Mouse (Mus musculus) 3134 (cell line): ENCODE data around the gene Spred2.
A peak's percentile ranks its signal among the peaks of the same experiment; 100 is the strongest.
"Not testable (repeated sequence)": the region's sequence is repeated elsewhere in the genome, so short reads cannot be mapped to it uniquely, and the experiment has no call there.

Experiments
- DNase-seq: peaks from one replicate; pipeline ENCODE4 v3.0.0-alpha.2; 2011; ENCODE audit warnings: low spot score; ENCODE audit not compliant: insufficient read length; ENCODE audit errors: extremely low read depth

Spred2 gene

DNA sequence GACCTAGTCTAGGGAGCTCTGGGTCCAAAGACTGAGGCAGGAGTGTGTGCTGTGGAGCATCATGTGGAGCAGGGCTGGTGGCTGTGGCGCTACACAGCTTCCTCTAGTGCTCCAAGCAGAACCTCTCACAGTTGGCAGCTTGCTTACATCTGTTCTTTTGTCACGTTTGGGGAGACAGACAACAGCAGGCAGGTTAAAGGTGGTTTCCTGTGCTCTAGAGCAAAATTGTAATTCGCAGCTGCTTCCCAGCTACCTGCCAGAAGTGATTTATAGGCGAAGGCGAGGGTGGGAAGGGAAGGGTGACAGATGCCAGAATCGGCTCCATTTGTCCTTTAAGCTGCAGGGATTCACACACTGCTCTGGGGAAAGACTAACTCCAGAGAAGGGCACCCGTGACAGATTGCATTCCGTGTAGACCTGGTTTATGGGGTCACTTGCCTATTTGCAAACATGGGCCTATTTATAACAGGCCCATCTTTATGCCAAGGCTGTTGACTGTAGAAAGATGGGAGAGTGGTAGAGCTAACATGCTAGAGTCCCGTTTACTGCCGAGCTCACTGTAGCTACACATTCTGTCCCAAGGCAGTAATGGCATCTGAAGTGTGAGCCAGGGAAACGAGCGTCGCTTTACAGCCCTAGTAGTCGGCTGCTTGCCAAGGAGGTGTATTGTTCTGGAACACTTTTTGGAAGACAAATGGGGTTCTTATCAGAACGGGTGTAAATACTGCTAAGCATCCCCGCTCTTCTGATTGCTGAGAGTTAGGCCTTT lies 87.2 kb downstream of the Spred2 start:
- no peak for DNase-seq

- DNase-seq: no peak
These were observed 89.2 kb downstream of the Spred2 start for GRCm38 (mm10) chr11:20013366-20013765.

- DNase-seq: no peak
These were observed 93.8 kb downstream of the Spred2 start for GRCm38 (mm10) chr11:20017937-20018336.

DNA sequence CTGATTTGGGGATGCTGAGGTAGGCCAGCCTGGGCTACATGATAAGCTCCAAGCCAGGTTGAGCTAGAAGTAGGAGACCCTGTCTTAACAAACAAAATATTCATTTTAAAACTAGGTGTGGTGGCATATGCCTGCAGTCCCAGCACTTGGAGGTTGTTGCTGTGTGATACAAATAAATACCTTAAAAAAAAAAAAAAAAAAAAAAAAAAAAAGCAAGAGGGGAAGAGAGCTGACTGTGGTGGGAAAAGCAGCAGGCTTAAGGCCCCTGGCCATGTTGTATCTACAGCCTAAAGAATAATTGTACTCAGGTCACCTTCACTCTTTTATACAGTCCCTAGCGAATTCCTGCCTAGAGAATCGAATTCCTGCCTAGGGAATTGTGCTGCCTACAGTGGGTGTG lies 94.7 kb downstream of the Spred2 start:
- no peak for DNase-seq

GRCm38 (mm10) chr11:20020720-20021119 lies 96.5 kb downstream of the Spred2 start:
- no peak for DNase-seq

- DNase-seq: no peak
These were observed 98.3 kb downstream of the Spred2 start for GRCm38 (mm10) chr11:20022462-20022861.

- no peak for DNase-seq
These were observed 98.8 kb downstream of the Spred2 start for GRCm38 (mm10) chr11:20022911-20023482.

DNA sequence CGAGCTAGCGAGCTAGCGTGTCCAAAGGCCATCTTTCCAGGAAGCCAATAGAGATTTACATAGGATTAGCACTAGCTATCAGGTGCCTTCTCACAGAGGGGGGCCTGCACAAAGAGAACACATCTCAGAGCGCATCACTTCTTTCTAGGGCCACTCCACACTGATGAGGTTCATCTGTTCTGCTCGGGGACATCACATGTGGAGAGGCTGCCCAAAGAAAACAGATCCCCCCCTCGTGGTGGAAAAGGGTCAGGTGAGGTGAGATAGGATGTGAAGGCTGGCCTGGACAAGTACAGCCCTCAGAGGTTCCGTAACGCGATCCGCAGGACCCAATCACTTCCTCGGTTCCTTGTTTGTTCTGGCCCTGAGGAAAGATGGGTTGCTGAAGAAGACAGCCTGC lies 101.7 kb downstream of the Spred2 start:
- no peak for DNase-seq

DNA sequence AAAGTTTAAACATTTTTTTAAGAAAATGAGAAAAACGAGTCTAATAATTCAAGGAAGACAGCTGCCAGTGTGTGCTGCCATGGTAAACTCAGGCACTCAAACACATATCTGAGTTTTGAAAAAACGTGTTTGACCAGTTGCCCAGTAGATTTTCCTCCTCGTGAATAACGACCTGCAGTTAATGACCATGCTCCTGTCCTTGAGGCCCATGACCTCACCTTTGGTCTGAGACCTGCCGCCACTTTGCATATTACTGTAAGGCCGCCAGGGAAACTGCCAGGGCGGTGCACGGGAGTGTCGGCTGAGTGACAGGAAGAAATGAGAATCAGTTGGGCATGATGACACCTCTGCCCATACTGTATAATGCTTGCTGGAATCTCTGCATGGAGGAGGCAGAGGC lies 103.5 kb downstream of the Spred2 start:
- DNase-seq: no peak

DNA sequence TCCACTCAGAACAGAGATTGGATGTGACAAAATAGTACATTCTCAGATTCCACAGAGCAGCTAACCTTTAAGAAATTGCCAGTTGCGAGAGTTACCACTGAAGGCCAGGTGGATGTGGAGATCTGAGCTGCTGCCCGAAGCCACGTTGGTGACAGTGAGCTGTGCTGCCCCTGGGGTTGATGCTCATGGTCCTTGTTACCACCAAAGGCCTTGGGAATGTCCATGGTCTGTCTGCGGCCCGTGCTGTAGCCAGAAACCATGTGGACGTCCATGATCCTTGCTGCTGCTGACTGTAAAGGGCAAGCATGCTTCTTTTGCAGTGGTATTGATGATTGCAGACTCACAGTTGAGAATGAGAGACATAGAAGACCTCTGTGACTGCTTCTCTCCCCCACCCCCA lies 104.2 kb downstream of the Spred2 start:
- no peak for DNase-seq

DNA sequence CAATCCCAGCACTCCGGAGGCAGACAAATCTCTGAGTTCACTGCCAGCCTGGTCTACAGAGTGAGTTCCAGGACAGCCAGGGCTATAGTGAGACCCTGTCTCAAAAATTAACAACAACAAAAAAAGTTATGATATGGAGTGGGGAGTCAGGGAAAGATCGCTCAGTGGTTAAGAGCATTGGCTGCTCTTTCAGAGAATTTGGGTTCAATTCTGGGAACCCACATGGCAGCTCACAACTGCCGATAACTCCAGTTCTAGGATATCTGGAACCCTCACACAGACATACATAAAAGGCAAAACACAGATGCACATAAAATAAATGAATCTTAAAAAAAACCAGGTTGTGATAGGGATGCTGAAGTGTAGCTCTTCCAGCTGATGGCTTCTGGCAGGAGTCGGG lies 104.8 kb downstream of the Spred2 start:
- DNase-seq: no peak

DNA sequence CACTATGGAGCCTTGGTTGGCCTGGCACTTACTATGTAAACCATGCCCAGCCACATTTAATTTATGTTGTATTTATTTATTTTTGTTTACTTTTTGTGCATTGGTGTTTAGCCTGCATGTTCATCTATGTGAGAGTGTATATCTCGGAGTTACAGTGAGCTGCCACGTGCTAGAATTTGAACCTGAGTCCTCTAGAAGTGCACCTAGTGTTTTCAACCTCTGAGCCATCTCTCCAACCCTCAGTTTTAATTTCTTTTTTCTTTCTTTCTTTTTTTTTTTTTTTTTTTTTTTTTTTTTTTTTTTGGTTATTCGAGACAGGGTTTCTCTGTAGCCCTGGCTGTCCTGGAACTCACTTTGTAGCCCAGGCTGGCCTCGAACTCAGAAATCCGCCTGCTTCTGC lies 106.8 kb downstream of the Spred2 start:
- DNase-seq: not testable (repeated sequence)

GRCm38 (mm10) chr11:20031536-20031935 lies 107.4 kb downstream of the Spred2 start:
- DNase-seq: no peak

DNA sequence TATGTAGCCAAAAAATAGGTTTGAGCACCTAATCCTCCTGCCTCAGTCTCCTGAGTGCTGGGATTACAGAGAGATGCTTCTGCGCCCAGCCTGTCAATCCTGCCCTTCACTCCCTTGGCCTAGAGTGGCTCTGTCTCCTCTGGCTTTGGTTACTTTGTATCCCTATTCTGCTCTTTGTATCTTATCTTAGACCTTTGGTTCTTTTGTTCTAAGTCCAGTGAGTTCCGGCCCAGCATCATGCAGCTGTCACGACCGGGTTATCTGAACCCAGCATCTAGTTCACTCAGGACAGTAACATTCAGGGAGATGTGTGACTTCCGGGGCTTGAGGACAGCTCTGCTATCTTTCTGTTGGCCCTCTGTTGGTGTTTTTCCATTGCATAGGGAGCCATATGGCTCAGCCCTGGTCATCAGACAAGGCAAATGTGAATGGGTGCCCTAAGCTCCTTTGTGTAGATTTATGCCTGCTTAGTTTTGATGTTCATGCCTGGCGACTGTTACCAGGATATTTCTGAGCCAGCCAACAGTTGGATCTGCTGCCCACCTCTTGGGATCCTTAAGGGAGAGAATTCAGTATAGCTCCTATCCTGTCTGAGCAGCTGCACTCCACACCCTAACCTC lies 109.5 kb downstream of the Spred2 start:
- no peak for DNase-seq

- no peak for DNase-seq
These were observed 110.3 kb downstream of the Spred2 start for GRCm38 (mm10) chr11:20034337-20034947.

DNA sequence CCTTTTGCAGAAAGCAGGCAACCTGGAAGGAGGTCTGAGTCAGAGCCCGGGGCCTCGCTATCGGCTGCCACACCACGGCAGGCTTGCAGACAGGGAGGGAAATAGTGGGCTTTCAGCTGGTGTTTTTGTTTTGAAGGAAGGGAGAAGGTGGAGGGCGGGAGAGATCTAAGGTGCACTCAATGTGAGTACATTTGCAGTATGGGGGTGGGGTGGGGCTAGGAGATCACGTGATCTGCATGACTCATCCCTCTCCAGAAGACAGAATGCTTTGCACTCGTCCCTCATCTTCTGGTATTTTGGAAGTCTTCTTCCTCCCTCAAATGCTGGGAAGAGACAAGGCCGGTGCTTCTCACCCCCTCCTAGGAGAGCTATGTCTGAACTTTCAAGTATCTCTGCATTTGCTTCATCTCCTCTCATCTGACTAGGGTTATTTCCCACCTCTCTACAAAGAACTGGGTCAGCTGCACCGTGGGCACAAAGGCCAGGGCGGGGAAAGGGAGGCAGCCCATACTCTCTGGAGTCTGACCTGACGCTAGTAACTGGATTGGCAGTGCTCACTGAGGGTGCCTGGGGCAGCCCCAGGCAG lies 111.3 kb downstream of the Spred2 start:
- DNase-seq: peak; percentile 57

GRCm38 (mm10) chr11:20035972-20036371 lies 111.8 kb downstream of the Spred2 start:
- no peak for DNase-seq

- no peak for DNase-seq
These were observed 113.6 kb downstream of the Spred2 start for GRCm38 (mm10) chr11:20037739-20038138.

DNA sequence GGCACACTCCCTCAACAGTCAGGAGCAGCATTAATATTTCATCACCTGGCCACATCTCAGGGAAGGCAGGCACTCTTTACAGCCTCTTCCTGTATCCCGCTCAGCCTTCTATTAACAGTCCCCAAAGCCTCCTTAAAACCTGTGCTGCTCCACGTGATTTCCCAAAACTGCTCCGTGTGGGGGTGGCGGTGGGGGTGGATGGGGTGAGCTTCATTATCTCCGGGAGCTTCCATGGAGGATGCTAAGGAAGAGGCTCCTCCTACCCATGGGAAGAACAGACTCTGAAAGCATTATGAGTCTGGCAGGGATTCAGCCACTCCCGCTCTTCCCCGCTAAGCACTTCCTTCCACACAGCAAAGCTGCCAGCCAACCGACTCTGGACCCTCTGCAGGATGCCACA lies 114.5 kb downstream of the Spred2 start:
- no peak for DNase-seq

DNA sequence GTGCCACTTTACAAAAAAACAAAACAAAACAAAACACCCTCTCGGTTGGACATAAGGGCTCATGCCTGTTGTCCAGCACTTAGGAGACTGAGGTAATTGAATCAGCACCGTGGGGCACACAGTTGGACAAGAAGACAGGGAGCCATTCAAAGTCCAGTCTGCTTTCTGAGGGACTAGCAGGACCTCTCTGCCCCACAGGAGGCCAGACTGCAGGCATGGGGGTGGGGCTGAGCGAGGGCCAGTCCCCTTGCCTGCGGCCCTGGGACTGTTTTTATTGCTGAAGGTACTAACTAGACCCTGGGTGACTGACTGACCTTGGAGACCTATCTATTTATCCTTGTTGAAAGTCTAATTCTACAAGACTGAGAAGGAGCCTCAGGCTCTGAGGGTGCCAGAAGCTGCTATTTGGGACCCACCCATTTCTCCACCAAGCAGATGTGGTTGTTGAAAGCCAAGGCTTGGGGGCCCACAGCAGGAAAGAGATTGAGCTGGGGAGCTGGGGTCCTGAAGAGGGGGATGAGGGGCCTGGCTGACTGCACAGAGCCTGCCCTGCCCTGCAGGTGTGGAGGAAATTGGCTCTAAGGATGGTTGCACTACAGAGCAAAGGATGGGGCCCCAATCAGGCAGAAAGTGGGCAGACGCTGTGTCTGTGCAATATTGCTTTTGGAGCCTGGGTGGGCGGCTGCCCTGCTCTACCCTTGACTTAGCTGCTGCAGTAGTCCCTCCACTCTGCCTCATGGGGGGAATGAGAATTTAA lies 117.2 kb downstream of the Spred2 start:
- DNase-seq: no peak

DNA sequence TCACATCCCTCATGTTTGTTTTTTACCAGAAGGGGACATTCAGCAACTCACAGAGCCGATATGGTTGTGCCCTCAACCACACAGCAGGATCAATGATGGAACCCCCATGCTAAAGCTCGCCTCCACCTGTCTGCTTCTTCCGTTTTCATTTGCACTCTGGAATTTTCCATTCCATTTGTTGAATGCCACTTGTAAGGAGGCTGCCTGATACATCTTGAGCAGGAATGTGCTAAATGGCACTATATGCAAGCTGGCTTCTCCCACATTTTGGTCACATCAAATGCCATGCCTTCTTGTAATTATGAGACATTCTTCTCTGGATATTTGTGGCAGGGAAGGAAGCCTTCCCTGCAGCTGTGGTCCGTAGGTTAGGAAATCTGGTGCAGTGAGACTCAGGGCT lies 117.9 kb downstream of the Spred2 start:
- no peak for DNase-seq
